Mouse (Mus musculus) heart, adult 2 months (tissue): ENCODE measurements around the gene Agap1.

Experiments
- CTCF ChIP-seq: fragments of 200-600 bp; IDR thresholded peaks from 2 replicates; pipeline ENCODE4 v1.8.1; 2022; ENCODE audit warnings: antibody characterized with exemption, mild to moderate bottlenecking, moderate library complexity
- EP300 ChIP-seq: fragments of 200-500 bp; IDR thresholded peaks from 2 replicates; pipeline ENCODE4 v1.6.1; 2011; ENCODE audit warnings: low read depth, low read length, control low read depth; ENCODE audit not compliant: insufficient read depth
- POLR2A ChIP-seq: fragments of 200-500 bp; IDR thresholded peaks from 2 replicates; pipeline ENCODE4 v1.6.1; 2011; ENCODE audit warnings: mild to moderate bottlenecking, low read depth, low read length, control low read depth; ENCODE audit not compliant: insufficient read depth

GRCm38 (mm10) chr1:89933786-89934185 lies 479.2 kb downstream of the Agap1 start:
- TF ChIP-seq CTCF (no peak), EP300 (no peak), POLR2A (no peak)
